11 mouse cellular contexts compared by ENCODE assay signal in genomic region chr7:34616275-34616674, GRCm38 (mm10). TPM values are rescaled to one million over a fixed set of nuclear protein-coding genes. Genes with fewer than 3 reads are reported as not detected.
DNase-seq lines count a peak whose midpoint lies in the region; ATAC-seq and TF ChIP-seq lines count a peak whose summit lies in the region.
"Had no signal": no experiment of that assay in that cellular context is flagged by ENCODE, and none has a peak within 500 bp of the region (broad histone marks: within the 10 kb centered on the region; RNA-seq: fewer than 3 reads in every experiment).

No protein-coding gene starts in this region.

- no peaks in the 10 kb centered on the region; the same call in 1 of the 2 replicates for H3K9me3 ChIP-seq in kidney, postnatal 0 days (replicated peaks; ENCODE audit: low read length)
- no peaks in the 10 kb centered on the region for H3K9me3 ChIP-seq in kidney, embryonic 15.5 days (replicated peaks)
- no peaks in the 10 kb centered on the region for H3K9me3 ChIP-seq in E14TG2a.4 (ENCODE audit: low read length)
- no peaks in the 10 kb centered on the region for H3K9me3 ChIP-seq in lung, postnatal 0 days (ENCODE audit: low read length)
- H3K9me3 ChIP-seq: hindbrain, embryonic 10.5 days; neural tube, embryonic 12.5 days had no signal

- no peak overlapping the region for H3K4me3 ChIP-seq in kidney, postnatal 0 days (replicated peaks; ENCODE audit: low read depth, low read length)
- no peak overlapping the region for H3K4me3 ChIP-seq in kidney, embryonic 15.5 days (replicated peaks)
- no peak overlapping the region for H3K4me3 ChIP-seq in E14TG2a.4 (replicated peaks; ENCODE audit: low read length)
- no peak overlapping the region for H3K4me3 ChIP-seq in lung, postnatal 0 days (ENCODE audit: low read depth, low read length)
- H3K4me3 ChIP-seq: hindbrain, embryonic 10.5 days; neural tube, embryonic 12.5 days had no signal

- no peak for TF ChIP-seq EP300 in lung, postnatal 0 days (IDR thresholded peaks at IDR 0.05)

- H3K4me2 ChIP-seq in kidney, postnatal 0 days (ENCODE audit: low read length), result no peak overlapping the region
- no peak overlapping the region for H3K4me2 ChIP-seq in kidney, embryonic 15.5 days
- no peak overlapping the region for H3K4me2 ChIP-seq in lung, postnatal 0 days (replicated peaks; ENCODE audit: low read depth, low read length)
- H3K4me2 ChIP-seq: neural tube, embryonic 12.5 days had no signal

- H3K27me3 ChIP-seq in kidney, postnatal 0 days (ENCODE audit: insufficient read depth, low read length), result no peaks in the 10 kb centered on the region
- no peaks in the 10 kb centered on the region for H3K27me3 ChIP-seq in kidney, embryonic 15.5 days
- peaks cover 24% of the 10 kb centered on the region for H3K27me3 ChIP-seq in E14TG2a.4 (ENCODE audit: insufficient read depth, low read length)
- H3K27me3 ChIP-seq in lung, postnatal 0 days (replicated peaks; ENCODE audit: insufficient read depth, low read length), result no peaks in the 10 kb centered on the region
- H3K27me3 ChIP-seq: neural tube, embryonic 12.5 days had no signal

- no peaks in the 10 kb centered on the region for H3K36me3 ChIP-seq in kidney, postnatal 0 days (ENCODE audit: insufficient read depth, low read length)
- no peaks in the 10 kb centered on the region for H3K36me3 ChIP-seq in kidney, embryonic 15.5 days
- no peaks in the 10 kb centered on the region for H3K36me3 ChIP-seq in E14TG2a.4 (ENCODE audit: insufficient read depth, low read length)
- H3K36me3 ChIP-seq in lung, postnatal 0 days (ENCODE audit: insufficient read depth, low read length), result no peaks in the 10 kb centered on the region
- H3K36me3 ChIP-seq: hindbrain, embryonic 10.5 days; neural tube, embryonic 12.5 days had no signal

- peak; percentile 48 for TF ChIP-seq CTCF in kidney, postnatal 0 days (IDR thresholded peaks at IDR 0.05; ENCODE audit: low read depth)
- peak; percentile 74 for TF ChIP-seq CTCF in E14TG2a.4 (conservative IDR thresholded peaks at IDR 0.05; ENCODE audit: low read length)
- TF ChIP-seq CTCF in lung, postnatal 0 days (IDR thresholded peaks at IDR 0.05), result peak; percentile 39

- peak; percentile 18 for DNase-seq in adrenal gland, postnatal 10 days
- no peak for DNase-seq in adrenal gland, adult 8-10 months
- no peak for DNase-seq in kidney, postnatal 0 days (ENCODE audit: low spot score)
- no peak for DNase-seq in lung, postnatal 0 days (ENCODE audit: low spot score)
- DNase-seq in cerebellum, adult 18-20 months, result no peak
- no peak for DNase-seq in urinary bladder, adult 2 months (ENCODE audit: low spot score)

- H3K4me1 ChIP-seq in kidney, postnatal 0 days (replicated peaks; ENCODE audit: insufficient read depth, low read length), result no peaks in the 10 kb centered on the region
- no peaks in the 10 kb centered on the region for H3K4me1 ChIP-seq in kidney, embryonic 15.5 days
- peaks cover 34% of the 10 kb centered on the region for H3K4me1 ChIP-seq in E14TG2a.4 (replicated peaks; ENCODE audit: low read depth, low read length)
- no peaks in the 10 kb centered on the region for H3K4me1 ChIP-seq in lung, postnatal 0 days (ENCODE audit: insufficient read depth, low read depth, low read length)
- H3K4me1 ChIP-seq: neural tube, embryonic 12.5 days had no signal

- H3K9ac ChIP-seq in kidney, postnatal 0 days (ENCODE audit: low read depth, low read length), result no peak overlapping the region
- no peak overlapping the region for H3K9ac ChIP-seq in kidney, embryonic 15.5 days
- H3K9ac ChIP-seq in lung, postnatal 0 days (replicated peaks; ENCODE audit: low read depth), result no peak overlapping the region
- H3K9ac ChIP-seq: liver, embryonic 14.5 days; neural tube, embryonic 12.5 days had no signal

- no peak for ATAC-seq in kidney, postnatal 0 days (replicated peaks; ENCODE audit: low FRiP score, low read depth)
- no peak for ATAC-seq in kidney, embryonic 15.5 days (replicated peaks; ENCODE audit: low FRiP score)
- no peak for ATAC-seq in lung, postnatal 0 days

- H3K27ac ChIP-seq in kidney, postnatal 0 days, result no peak overlapping the region
- no peak overlapping the region for H3K27ac ChIP-seq in kidney, embryonic 15.5 days
- no peak overlapping the region for H3K27ac ChIP-seq in lung, postnatal 0 days (ENCODE audit: low read length)
- H3K27ac ChIP-seq: hindbrain, embryonic 10.5 days; liver, embryonic 14.5 days; neural tube, embryonic 12.5 days had no signal

- WGBS in kidney, postnatal 0 days, result 87% methylated on average over 2 of the region's 2 CpGs
- WGBS in kidney, embryonic 15.5 days, result 86% methylated on average over 2 of the region's 2 CpGs
- WGBS in lung, postnatal 0 days, result 77% methylated on average over 2 of the region's 2 CpGs

RNA-seq across cellular contexts. Expression of gene Kctd15, which starts 40.3 kb away (rescaled TPM):
- 10 to 100 TPM; 15.4 to 17.4 TPM for total RNA-seq in adrenal gland, postnatal 10 days (2021)
- 1 to 10 TPM; 4.1 to 7.1 (median 6.1) TPM for total RNA-seq in adrenal gland, adult 8-10 months (2022)
- polyA plus RNA-seq in kidney, postnatal 0 days (2015; fragmentation: Nextera tagmentation; extraction: Ambion mirVana), result 24.7 and 26.8 TPM in 2 replicates
- 33.4 and 37.0 TPM in 2 replicates for polyA plus RNA-seq in kidney, embryonic 15.5 days (2015; fragmentation: Nextera tagmentation; extraction: Ambion mirVana)
- 5.9 and 7.4 TPM in 2 replicates for polyA plus RNA-seq in lung, postnatal 0 days (2015; fragmentation: Nextera tagmentation; extraction: Ambion mirVana)
- polyA plus RNA-seq in urinary bladder, adult 2 months (2012; rRNA removed), result 63.9 and 67.8 TPM in 2 replicates
